Mouse (Mus musculus) lung, postnatal 0 days (tissue): Measurements from ENCODE around the gene Tmem164. TPM values are rescaled to one million over a fixed set of nuclear protein-coding genes. Genes with fewer than 3 reads are reported as not detected.
"Not testable (repeated sequence)": the region's sequence is repeated elsewhere in the genome, so short reads cannot be mapped to it uniquely, and the experiment has no call there.

Experiments used
- ATAC-seq: fragments of 200-750 bp; cut with Nextera tagmentation; 2 replicates; pipeline ENCODE4 v1.8.0; 2017; ENCODE audit warnings: moderate library complexity
- DNase-seq: peaks from one replicate; pipeline ENCODE4 v3.0.0-alpha.2; 2016; ENCODE audit warnings: low spot score
- H3K27ac ChIP-seq: fragments of 300-500 bp; sonication (generic); 2 replicates; pipeline ENCODE4 v1.5.1; 2014; ENCODE audit warnings: antibody characterized with exemption, mild to moderate bottlenecking, low read length, mixed read lengths
- H3K27me3 ChIP-seq: fragments of 300-500 bp; sonication (generic); replicated peaks from 2 replicates; pipeline ENCODE4 v1.6.1; 2014; ENCODE audit warnings: low read length, mixed read lengths; ENCODE audit not compliant: insufficient read depth
- H3K36me3 ChIP-seq: fragments of 300-500 bp; sonication (generic); 2 replicates; pipeline ENCODE4 v1.6.1; 2014; ENCODE audit warnings: low read length, mixed read lengths; ENCODE audit not compliant: insufficient read depth
- H3K4me1 ChIP-seq: fragments of 300-500 bp; sonication (generic); 2 replicates; pipeline ENCODE4 v1.6.1; 2014; ENCODE audit warnings: antibody characterized with exemption, low read depth, low read length, mixed read lengths; ENCODE audit not compliant: insufficient read depth
- H3K4me2 ChIP-seq: fragments of 300-500 bp; sonication (generic); replicated peaks from 2 replicates; pipeline ENCODE4 v1.6.1; 2014; ENCODE audit warnings: low read depth, mild to moderate bottlenecking, low read length, moderate library complexity, mixed read lengths
- H3K4me3 ChIP-seq: fragments of 300-500 bp; sonication (generic); 2 replicates; pipeline ENCODE4 v1.5.1; 2014; ENCODE audit warnings: low read depth, low read length
- H3K9ac ChIP-seq: fragments of 300-500 bp; sonication (generic); replicated peaks from 2 replicates; pipeline ENCODE4 v1.6.1; 2014; ENCODE audit warnings: low read depth, mild to moderate bottlenecking
- H3K9me3 ChIP-seq: fragments of 300-500 bp; sonication (generic); 2 replicates; pipeline ENCODE4 v1.6.1; 2016; ENCODE audit warnings: low read length, mixed read lengths
- CTCF ChIP-seq: IDR thresholded peaks from 2 replicates; pipeline ENCODE4 v1.5.1; 2016; ENCODE audit warnings: antibody characterized with exemption, mild to moderate bottlenecking
- EP300 ChIP-seq: IDR thresholded peaks from 2 replicates; pipeline ENCODE4 v1.6.1; 2016; ENCODE audit warnings: antibody characterized with exemption, mild to moderate bottlenecking, control low read depth
- WGBS: fragments of 180-500 bp; shearing (Covaris S2); extraction: QIAGEN DNeasy Blood & Tissue Kit; methylation state at CpG from one replicate; pipeline ENCODE4 v1.1.7; 2014; 5-methylcytosine and 5-hydroxymethylcytosine counted together
- polyA plus RNA-seq: library from polyadenylated mRNA; unstranded; fragments of >200 nt; fragmentation: Nextera tagmentation; extraction: Ambion mirVana; gene quantifications from 2 replicates; pipeline ENCODE4 v1.2.1, GENCODE M21; 2015

Tmem164 gene
- polyA plus RNA-seq, result 47.4 and 48.4 TPM in 2 replicates

- DNase-seq, result peak; percentile 94
Measured at GRCm38 (mm10) chrX:142681056-142681615, at the start of gene Tmem164. Tmem164 (plus strand) TSS chrX:142681406.

GRCm38 (mm10) chrX:142632990-142633389, 48.2 kb upstream of the Tmem164 start:
- not testable (repeated sequence) for H3K9me3 ChIP-seq, H3K4me1 ChIP-seq, H3K36me3 ChIP-seq, H3K27ac ChIP-seq, H3K4me2 ChIP-seq, H3K4me3 ChIP-seq, ATAC-seq, H3K9ac ChIP-seq, DNase-seq, H3K27me3 ChIP-seq
- 19% methylated on average over 6 of the region's 19 CpGs for WGBS

More at GRCm38 (mm10) chrX:142681056-142681615, at the start of gene Tmem164:
- no peaks in the 10 kb centered on the region for H3K9me3 ChIP-seq
- H3K27me3 ChIP-seq, result no peaks in the 10 kb centered on the region
- no peaks in the 10 kb centered on the region for H3K4me1 ChIP-seq
- TF ChIP-seq EP300, result no peak
- peak; percentile 83 for ATAC-seq
- H3K27ac ChIP-seq, result peak within 1 kb of the TSS; percentile 84
- H3K4me3 ChIP-seq, result peak within 1 kb of the TSS; percentile 56
- no peaks in the 10 kb centered on the region for H3K36me3 ChIP-seq
- H3K4me2 ChIP-seq, result peak within 1 kb of the TSS; percentile 54
- 37% methylated on average over 3 of the region's 38 CpGs for WGBS
- H3K9ac ChIP-seq, result peak within 1 kb of the TSS; percentile 36

GRCm38 (mm10) chrX:142647202-142647601, 34.0 kb upstream of the Tmem164 start:
- no peak overlapping the region for H3K9ac ChIP-seq
- TF ChIP-seq CTCF, result no peak
- TF ChIP-seq EP300, result no peak
- H3K4me1 ChIP-seq, result no peaks in the 10 kb centered on the region
- DNase-seq, result no peak
- H3K9me3 ChIP-seq, result no peaks in the 10 kb centered on the region
- ATAC-seq, result no peak
- 57% methylated on average over 1 of the region's 1 CpGs for WGBS
- H3K27me3 ChIP-seq, result no peaks in the 10 kb centered on the region
- H3K4me2 ChIP-seq, result no peak overlapping the region
- no peak overlapping the region for H3K4me3 ChIP-seq
- H3K36me3 ChIP-seq, result no peaks in the 10 kb centered on the region
- no peak overlapping the region for H3K27ac ChIP-seq

GRCm38 (mm10) chrX:142650117-142650764, 31.0 kb upstream of the Tmem164 start:
- no peaks in the 10 kb centered on the region for H3K36me3 ChIP-seq
- no peak for ATAC-seq
- H3K4me2 ChIP-seq, result no peak overlapping the region
- 44% methylated on average over 6 of the region's 6 CpGs for WGBS
- H3K9me3 ChIP-seq, result no peaks in the 10 kb centered on the region
- H3K27me3 ChIP-seq, result no peaks in the 10 kb centered on the region
- DNase-seq, result peak; percentile 6
- TF ChIP-seq CTCF (no peak), EP300 (no peak)
- H3K27ac ChIP-seq, result no peak overlapping the region
- no peak overlapping the region for H3K4me3 ChIP-seq
- H3K9ac ChIP-seq, result no peak overlapping the region
- H3K4me1 ChIP-seq, result no peaks in the 10 kb centered on the region

- H3K27ac ChIP-seq, result no peak overlapping the region
- no peak for DNase-seq
- no peak for ATAC-seq
Measured at GRCm38 (mm10) chrX:142664704-142665422, 16.3 kb upstream of the Tmem164 start.

GRCm38 (mm10) chrX:142665423-142665805, 15.8 kb upstream of the Tmem164 start:
- DNase-seq (no peak), ATAC-seq (no peak)
- no peaks in the 10 kb centered on the region for H3K4me1 ChIP-seq
- no peak for TF ChIP-seq CTCF
- no peak for TF ChIP-seq EP300
- no peaks in the 10 kb centered on the region for H3K9me3 ChIP-seq
- H3K4me2 ChIP-seq, result no peak overlapping the region
- no peak overlapping the region for H3K4me3 ChIP-seq
- no peak overlapping the region for H3K27ac ChIP-seq
- H3K9ac ChIP-seq, result no peak overlapping the region
- no peaks in the 10 kb centered on the region for H3K36me3 ChIP-seq
- H3K27me3 ChIP-seq, result no peaks in the 10 kb centered on the region

More at GRCm38 (mm10) chrX:142664704-142665422, 16.3 kb upstream of the Tmem164 start:
- Histone ChIP-seq H3K36me3 (no peaks in the 10 kb centered on the region), H3K4me2 (no peak overlapping the region), H3K9ac (no peak overlapping the region), H3K4me3 (no peak overlapping the region), H3K27me3 (no peaks in the 10 kb centered on the region), H3K9me3 (no peaks in the 10 kb centered on the region), H3K4me1 (no peaks in the 10 kb centered on the region)
- TF ChIP-seq EP300, result no peak
- TF ChIP-seq CTCF, result no peak
- whole genome bisulfite sequencing, result 25% methylated on average over 4 of the region's 4 CpGs
